In the genomic region with DNA sequence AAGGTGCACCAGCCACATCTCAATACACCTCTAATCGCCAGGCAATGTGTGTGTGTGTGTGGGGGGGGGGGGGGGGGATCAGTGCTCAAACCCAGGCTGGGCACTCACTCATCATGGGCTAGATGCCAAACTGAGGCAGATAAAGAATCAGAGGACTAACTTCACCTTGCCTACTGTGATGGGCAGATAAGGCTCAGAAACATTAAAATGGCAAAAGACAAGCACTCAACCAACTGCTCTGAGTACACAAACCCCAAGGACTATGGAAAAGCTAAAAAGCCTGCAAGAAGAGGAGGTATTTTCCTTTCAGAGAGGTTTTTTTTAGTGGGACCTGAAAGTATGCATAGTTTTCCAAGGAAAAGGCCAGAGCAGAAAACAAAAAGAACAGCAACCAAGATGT, we compare ENCODE assay signal across 8 mouse cellular contexts. TPM values are rescaled to one million over a fixed set of nuclear protein-coding genes. Genes with fewer than 3 reads are reported as not detected.
A peak's percentile ranks its signal among the peaks of the same experiment; 100 is the strongest.
DNase-seq lines count a peak whose midpoint lies in the region; ATAC-seq and TF ChIP-seq lines count a peak whose summit lies in the region.

No protein-coding gene starts in this region.

- H3K4me1 ChIP-seq in heart, embryonic 12.5 days (replicated peaks) = peaks cover 23% of the 10 kb centered on the region
- no peaks in the 10 kb centered on the region for H3K4me1 ChIP-seq in ES-Bruce4 (ENCODE audit: control insufficient read depth, insufficient read depth, low read length)
- H3K4me1 ChIP-seq in forebrain, embryonic 14.5 days (ENCODE audit: control insufficient read depth, insufficient read depth, low read length) = peaks cover 16% of the 10 kb centered on the region
- peaks cover 49% of the 10 kb centered on the region for H3K4me1 ChIP-seq in liver, embryonic 15.5 days (replicated peaks)

- no peaks in the 10 kb centered on the region for H3K27me3 ChIP-seq in heart, embryonic 12.5 days (replicated peaks)
- H3K27me3 ChIP-seq in ES-Bruce4 (ENCODE audit: control insufficient read depth, insufficient read depth, low read length, poor library complexity, severe bottlenecking) = no peaks in the 10 kb centered on the region
- H3K27me3 ChIP-seq in forebrain, embryonic 14.5 days (replicated peaks; ENCODE audit: control insufficient read depth, insufficient read depth, low read length) = no peaks in the 10 kb centered on the region
- H3K27me3 ChIP-seq in liver, embryonic 15.5 days = no peaks in the 10 kb centered on the region

- no peak for TF ChIP-seq CTCF in ES-Bruce4 (IDR thresholded peaks at IDR 0.05; ENCODE audit: low read depth, low read length)

- no peaks in the 10 kb centered on the region for H3K9me3 ChIP-seq in heart, embryonic 12.5 days (replicated peaks)
- H3K9me3 ChIP-seq in ES-Bruce4 (replicated peaks; ENCODE audit: control insufficient read depth, insufficient read depth, low read length, poor library complexity, severe bottlenecking) = no peaks in the 10 kb centered on the region
- no peaks in the 10 kb centered on the region for H3K9me3 ChIP-seq in forebrain, embryonic 14.5 days (replicated peaks; ENCODE audit: control insufficient read depth, low read length)
- H3K9me3 ChIP-seq in liver, embryonic 15.5 days (replicated peaks) = no peaks in the 10 kb centered on the region

- peak overlapping the region; percentile 85 for H3K4me2 ChIP-seq in heart, embryonic 12.5 days
- peak overlapping the region; percentile 56 for H3K4me2 ChIP-seq in forebrain, embryonic 14.5 days (ENCODE audit: low read length)
- peak overlapping the region; percentile 94 for H3K4me2 ChIP-seq in liver, embryonic 15.5 days

- DNase-seq in heart, postnatal 14 days = no peak
- no peak for DNase-seq in forebrain, embryonic 14.5 days (ENCODE audit: low spot score)
- no peak for DNase-seq in yolk sac, embryonic 10.5 days (ENCODE audit: low spot score)
- no peak for DNase-seq in layer of hippocampus, postnatal 36 days
- DNase-seq in embryo, embryonic 10.5 days (ENCODE audit: low spot score) = no peak

- no peak for TF ChIP-seq EP300 in ES-Bruce4 (IDR thresholded peaks at IDR 0.05; ENCODE audit: insufficient read depth, low read depth, low read length)

- 31% methylated on average over 1 of the region's 1 CpGs for WGBS in heart, embryonic 12.5 days
- 27% methylated on average over 1 of the region's 1 CpGs for WGBS in forebrain, embryonic 14.5 days
- WGBS in liver, embryonic 15.5 days (ENCODE audit: insufficient replicate concordance) = 17% methylated on average over 1 of the region's 1 CpGs

- peak overlapping the region; percentile 73 for H3K4me3 ChIP-seq in heart, embryonic 12.5 days
- peak overlapping the region; percentile 85; the same call in 1 of the 2 replicates for H3K4me3 ChIP-seq in ES-Bruce4 (ENCODE audit: low read depth, low read length)
- H3K4me3 ChIP-seq in forebrain, embryonic 14.5 days (ENCODE audit: low read depth, low read length) = peak overlapping the region; percentile 91
- peak overlapping the region; percentile 96 for H3K4me3 ChIP-seq in liver, embryonic 15.5 days (replicated peaks)

- peak overlapping the region; percentile 91 for H3K9ac ChIP-seq in heart, embryonic 12.5 days
- peak overlapping the region; percentile 88 for H3K9ac ChIP-seq in ES-Bruce4 (ENCODE audit: low read depth, poor library complexity, severe bottlenecking)
- peak overlapping the region; percentile 95 for H3K9ac ChIP-seq in forebrain, embryonic 14.5 days (ENCODE audit: low read length)
- peak overlapping the region; percentile 97 for H3K9ac ChIP-seq in liver, embryonic 15.5 days

- H3K36me3 ChIP-seq in heart, embryonic 12.5 days = no peaks in the 10 kb centered on the region
- no peaks in the 10 kb centered on the region for H3K36me3 ChIP-seq in ES-Bruce4 (ENCODE audit: control insufficient read depth, insufficient read depth, low read length, poor library complexity, severe bottlenecking)
- H3K36me3 ChIP-seq in forebrain, embryonic 14.5 days (ENCODE audit: control insufficient read depth, insufficient read depth, low read length) = no peaks in the 10 kb centered on the region
- no peaks in the 10 kb centered on the region for H3K36me3 ChIP-seq in liver, embryonic 15.5 days (replicated peaks)

- intact Hi-C loops in heart, postnatal 14 days (cut with DNase I) = no loop called here

- no peak for TF ChIP-seq POLR2A in ES-Bruce4 (IDR thresholded peaks at IDR 0.05; ENCODE audit: insufficient read depth, low read length)

- ATAC-seq in heart, embryonic 12.5 days (ENCODE audit: insufficient number of reproducible peaks, low FRiP score) = no peak
- ATAC-seq in forebrain, embryonic 14.5 days = no peak
- ATAC-seq in liver, embryonic 15.5 days (ENCODE audit: insufficient read depth) = no peak

- 0 out of 2 replicates have a peak overlapping the region, but pooled peaks have one; percentile 78 for H3K27ac ChIP-seq in heart, embryonic 12.5 days (ENCODE audit: poor library complexity, severe bottlenecking)
- H3K27ac ChIP-seq in ES-Bruce4 (ENCODE audit: insufficient read depth, low read length) = no peak overlapping the region
- H3K27ac ChIP-seq in forebrain, embryonic 14.5 days (ENCODE audit: low read depth, low read length) = no peak overlapping the region; the same call in 1 of the 2 replicates
- H3K27ac ChIP-seq in liver, embryonic 15.5 days (replicated peaks) = no peak overlapping the region

RNA-seq across cellular contexts. Expression of a gene that starts 1.4 kb away (rescaled TPM):
- polyA plus RNA-seq in heart, embryonic 12.5 days (2016; fragmentation: Nextera tagmentation; extraction: Ambion mirVana) = 44.7 and 48.1 TPM in 2 replicates
- 10 to 100 TPM; 34.8 to 36.3 TPM for total RNA-seq in heart, postnatal 14 days (2021)
- 126 and 136 TPM in 2 replicates for polyA plus RNA-seq in ES-Bruce4 (2011; ENCODE audit: insufficient read depth, insufficient read length, low read depth, missing spikeins)
- polyA plus RNA-seq in forebrain, embryonic 14.5 days (2014; fragmentation: Nextera tagmentation; extraction: Ambion mirVana) = 46.1 and 48.6 TPM in 2 replicates
- polyA plus RNA-seq in liver, embryonic 15.5 days (2015; fragmentation: Nextera tagmentation; extraction: Ambion mirVana) = 16.3 and 20.8 TPM in 2 replicates
- 10 to 100 TPM; 89.5 to 94.1 TPM for total RNA-seq in layer of hippocampus, postnatal 36 days (2021)
